ENCODE assay signal across 15 mouse cellular contexts in genomic region chr14:99301472-99301871, GRCm38 (mm10). TPM values are rescaled to one million over a fixed set of nuclear protein-coding genes. Genes with fewer than 3 reads are reported as not detected.
DNase-seq lines count a peak whose midpoint lies in the region; ATAC-seq and TF ChIP-seq lines count a peak whose summit lies in the region.
"Had no signal": no experiment of that assay in that cellular context is flagged by ENCODE, and none has a peak within 500 bp of the region (broad histone marks: within the 10 kb centered on the region; RNA-seq: fewer than 3 reads in every experiment).

No protein-coding gene starts in this region.

- peak overlapping the region; percentile 86 for H3K4me2 ChIP-seq in intestine, postnatal 0 days (replicated peaks; ENCODE audit: low read depth)
- H3K4me2 ChIP-seq: heart, embryonic 12.5 days; liver, embryonic 15.5 days had no signal

- H3K36me3 ChIP-seq in intestine, postnatal 0 days (ENCODE audit: control insufficient read depth, insufficient read depth) = 0 out of 2 replicates have a peak, but pooled peaks cover 11% of the 10 kb centered on the region
- H3K36me3 ChIP-seq: liver, embryonic 15.5 days had no signal

- H3K4me3 ChIP-seq in intestine, postnatal 0 days (ENCODE audit: low read depth, low read length) = peak overlapping the region; percentile 92
- H3K4me3 ChIP-seq: heart, embryonic 12.5 days; liver, embryonic 15.5 days had no signal

- TF ChIP-seq CTCF in intestine, postnatal 0 days (IDR thresholded peaks at IDR 0.05; ENCODE audit: low read depth) = peak; percentile 70

- WGBS in intestine, postnatal 0 days = 31% methylated on average over 11 of the region's 11 CpGs

- H3K9me3 ChIP-seq in intestine, postnatal 0 days (ENCODE audit: control insufficient read depth) = no peaks in the 10 kb centered on the region
- H3K9me3 ChIP-seq: heart, embryonic 12.5 days; liver, embryonic 15.5 days had no signal

- H3K27me3 ChIP-seq in intestine, postnatal 0 days (replicated peaks; ENCODE audit: control insufficient read depth, insufficient read depth, low read length) = no peaks in the 10 kb centered on the region

- no peaks in the 10 kb centered on the region for H3K4me1 ChIP-seq in intestine, postnatal 0 days (replicated peaks; ENCODE audit: control insufficient read depth, insufficient read depth, low read length)

- DNase-seq in frontal cortex, adult 2 months (ENCODE audit: extremely low spot score in 1 of 2, low spot score in 1 of 2) = no peak
- peak; percentile 49 for DNase-seq in urinary bladder, adult 2 months (ENCODE audit: low spot score)
- no peak for DNase-seq in urinary bladder, postnatal 10 days (ENCODE audit: low spot score)
- DNase-seq in urinary bladder, postnatal 36 days (ENCODE audit: low spot score in 2 of 2) = peak; percentile 54 to 60
- no peak for DNase-seq in layer of hippocampus, adult 18-20 months (ENCODE audit: low spot score in 2 of 2)
- DNase-seq in kidney, postnatal 14 days = no peak
- DNase-seq: cerebellum, postnatal 36 days; gastrocnemius, postnatal 10 days; kidney, postnatal 25 days had no signal

- H3K27ac ChIP-seq in intestine, postnatal 0 days (ENCODE audit: low read depth, low read length) = peak overlapping the region; percentile 93
- H3K27ac ChIP-seq: hindbrain, embryonic 14.5 days; liver, embryonic 15.5 days had no signal

- ATAC-seq in frontal cortex, adult (ENCODE audit: low TSS enrichment) = peak; percentile 9; the same call in 1 of the 2 replicates
- peak; percentile 9 for ATAC-seq in intestine, postnatal 0 days
- ATAC-seq: midbrain, embryonic 16.5 days had no signal

- H3K9ac ChIP-seq in intestine, postnatal 0 days (ENCODE audit: low read depth, low read length) = peak overlapping the region; percentile 99; the same call in 1 of the 2 replicates
- H3K9ac ChIP-seq: heart, embryonic 12.5 days; hindbrain, embryonic 14.5 days; liver, embryonic 15.5 days had no signal

RNA-seq across cellular contexts. Expression of gene Klf5, which starts 3.0 kb away (rescaled TPM):
- 5.0 and 5.6 TPM in 2 replicates for polyA plus RNA-seq in frontal cortex, adult 2 months (2012; rRNA removed)
- polyA plus RNA-seq in urinary bladder, adult 2 months (2012; rRNA removed) = 44.9 and 59.0 TPM in 2 replicates
- 87.6 and 93.7 TPM in 2 replicates for polyA plus RNA-seq in intestine, postnatal 0 days (2015; fragmentation: Nextera tagmentation; extraction: Ambion mirVana)
- total RNA-seq in layer of hippocampus, adult 18-20 months (2021) = 1 to 10 TPM; 7.3 to 7.6 TPM

Comparison
In these comparisons a context has a peak if more than half of its experiments do, and no peak if none do; other contexts are left out.
1. DNase-seq: peak in urinary bladder, adult 2 months (single experiment) and urinary bladder, postnatal 36 days (2 of 2); none in frontal cortex, adult 2 months (0 of 2), urinary bladder, postnatal 10 days (single experiment), layer of hippocampus, adult 18-20 months (0 of 2) and kidney, postnatal 14 days (single experiment).